Mouse (Mus musculus) limb, embryonic 12.5 days (tissue): ENCODE data around the gene Gm37240. TPM values are rescaled to one million over a fixed set of nuclear protein-coding genes. Genes with fewer than 3 reads are reported as not detected.

Experiments used
- ATAC-seq: fragments of 200-750 bp; cut with Nextera tagmentation; 2 replicates; pipeline ENCODE4 v1.8.0; 2017; ENCODE audit warnings: low read depth, moderate TSS enrichment; ENCODE audit not compliant: insufficient number of reproducible peaks, insufficient read depth, low FRiP score, low TSS enrichment
- H3K27ac ChIP-seq: fragments of 300-500 bp; sonication (generic); 2 replicates; pipeline ENCODE4 v1.5.1; 2016; ENCODE audit warnings: mild to moderate bottlenecking, moderate library complexity
- H3K27me3 ChIP-seq: fragments of 300-500 bp; sonication (generic); 2 replicates; pipeline ENCODE4 v1.6.1; 2016; ENCODE audit warnings: mild to moderate bottlenecking, moderate library complexity
- H3K36me3 ChIP-seq: fragments of 300-500 bp; sonication (generic); 2 replicates; pipeline ENCODE4 v1.6.1; 2016; ENCODE audit warnings: mild to moderate bottlenecking, moderate library complexity
- H3K4me1 ChIP-seq: fragments of 300-500 bp; sonication (generic); replicated peaks from 2 replicates; pipeline ENCODE4 v1.6.1; 2016
- H3K4me2 ChIP-seq: fragments of 300-500 bp; sonication (generic); 2 replicates; pipeline ENCODE4 v1.6.1; 2016; ENCODE audit warnings: mild to moderate bottlenecking, moderate library complexity
- H3K4me3 ChIP-seq: fragments of 300-500 bp; sonication (generic); replicated peaks from 2 replicates; pipeline ENCODE4 v1.5.1; 2016; ENCODE audit warnings: mild to moderate bottlenecking
- H3K9ac ChIP-seq: fragments of 300-500 bp; sonication (generic); replicated peaks from 2 replicates; pipeline ENCODE4 v1.6.1; 2016; ENCODE audit warnings: mild to moderate bottlenecking, moderate library complexity
- H3K9me3 ChIP-seq: fragments of 300-500 bp; sonication (generic); 2 replicates; pipeline ENCODE4 v1.6.1; 2016; ENCODE audit warnings: mild to moderate bottlenecking, moderate library complexity
- WGBS: fragments of 180-500 bp; shearing (Covaris S2); methylation state at CpG from one replicate; pipeline ENCODE4 v1.1.7; 2016; 5-methylcytosine and 5-hydroxymethylcytosine counted together
- polyA plus RNA-seq: library from polyadenylated mRNA; unstranded; fragments of >200 nt; fragmentation: Nextera tagmentation; extraction: Ambion mirVana; gene quantifications from 2 replicates; pipeline ENCODE4 v1.2.1, GENCODE M21; 2016

The Gm37240 gene
- polyA plus RNA-seq, 1 experiment from 2014 or later: 3.4 TPM

DNA sequence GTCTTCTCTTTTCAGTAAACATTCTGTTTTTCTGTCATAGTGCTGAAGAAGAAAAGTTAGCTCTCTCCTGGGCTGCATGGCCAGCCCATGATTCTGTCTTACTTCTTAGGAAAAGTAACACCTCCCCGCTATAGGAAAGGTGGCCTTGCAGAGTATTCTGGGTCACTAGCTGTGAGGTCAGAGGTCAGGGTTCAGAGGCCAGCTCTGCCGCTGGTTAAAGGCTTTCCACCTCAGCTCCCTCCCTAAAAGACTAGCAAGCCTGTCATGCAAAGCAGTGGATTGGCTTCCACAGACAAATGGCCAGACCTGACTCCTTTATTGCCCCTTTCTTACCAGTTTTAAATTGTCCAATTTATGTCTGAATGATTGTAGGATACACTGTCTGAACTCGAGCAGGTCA, 23.3 kb downstream of the Gm37240 start:
- WGBS: 27% methylated on average over 3 of the region's 3 CpGs

GRCm38 (mm10) chr3:85862886-85863285, 24.4 kb downstream of the Gm37240 start:
- no peak overlapping the region for H3K4me3 ChIP-seq
- no peak overlapping the region for H3K27ac ChIP-seq
- no peaks in the 10 kb centered on the region for H3K36me3 ChIP-seq
- peaks cover 10% of the 10 kb centered on the region for H3K4me1 ChIP-seq
- no peak overlapping the region for H3K9ac ChIP-seq
- no peaks in the 10 kb centered on the region for H3K9me3 ChIP-seq
- no peaks in the 10 kb centered on the region for H3K27me3 ChIP-seq
- WGBS: 89% methylated on average over 2 of the region's 2 CpGs
- no peak for ATAC-seq
- H3K4me2 ChIP-seq: no peak overlapping the region

More for the DNA sequence above, 23.3 kb downstream of the Gm37240 start:
- no peak overlapping the region for H3K4me2 ChIP-seq
- H3K27ac ChIP-seq: no peak overlapping the region
- peaks cover under 1% of the 10 kb centered on the region; the same call in 1 of the 2 replicates for H3K4me1 ChIP-seq
- H3K4me3 ChIP-seq: no peak overlapping the region
- H3K36me3 ChIP-seq: no peaks in the 10 kb centered on the region
- ATAC-seq: no peak
- H3K9ac ChIP-seq: no peak overlapping the region
- H3K27me3 ChIP-seq: no peaks in the 10 kb centered on the region
- peaks cover 2% of the 10 kb centered on the region; the same call in 1 of the 2 replicates for H3K9me3 ChIP-seq

DNA sequence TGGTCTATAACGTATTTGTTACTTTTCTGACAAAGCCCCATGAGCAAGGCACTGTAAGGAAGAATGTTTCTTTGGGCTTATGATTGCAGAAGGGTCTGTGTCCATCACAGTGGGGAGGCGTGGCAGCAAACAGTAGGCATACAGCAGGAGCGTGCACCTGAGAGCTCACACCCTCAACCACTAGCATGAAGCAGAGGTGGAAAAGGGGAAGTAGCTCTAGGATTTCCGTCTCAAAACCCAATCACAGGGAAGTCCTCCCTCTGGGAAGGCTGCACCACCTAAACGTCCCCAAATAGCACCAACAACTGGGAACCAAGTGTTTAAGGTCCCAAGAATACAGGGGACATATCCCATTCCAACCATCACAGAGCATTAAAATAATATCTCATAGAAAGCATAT, 26.3 kb downstream of the Gm37240 start:
- no peak overlapping the region for H3K27ac ChIP-seq
- H3K4me2 ChIP-seq: no peak overlapping the region
- no peaks in the 10 kb centered on the region for H3K36me3 ChIP-seq
- H3K4me1 ChIP-seq: peaks cover 10% of the 10 kb centered on the region
- no peaks in the 10 kb centered on the region for H3K27me3 ChIP-seq
- ATAC-seq: no peak
- no peak overlapping the region for H3K4me3 ChIP-seq
- H3K9ac ChIP-seq: no peak overlapping the region
- no peaks in the 10 kb centered on the region for H3K9me3 ChIP-seq
- 86% methylated on average over 5 of the region's 5 CpGs for WGBS

DNA sequence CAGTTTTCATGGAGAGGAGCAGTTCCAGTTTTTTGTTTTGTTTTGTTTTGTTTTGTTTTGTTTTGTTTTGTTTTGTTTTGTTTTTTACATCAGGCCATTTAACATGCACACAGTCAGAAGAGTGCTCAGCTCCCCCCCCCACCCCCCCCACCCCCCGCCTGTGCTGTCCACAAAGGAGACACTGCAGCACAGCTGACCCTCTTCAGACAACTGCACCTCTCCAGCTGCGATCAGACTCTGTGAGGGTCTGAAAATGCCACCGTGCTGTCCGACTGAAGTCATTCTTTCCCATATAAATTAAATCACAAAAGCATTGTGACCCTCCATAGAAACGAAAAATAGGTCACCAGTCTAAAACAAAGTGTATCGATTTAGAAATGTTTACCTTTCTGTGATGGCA, 28.0 kb downstream of the Gm37240 start:
- no peak overlapping the region for H3K27ac ChIP-seq
- H3K9me3 ChIP-seq: no peaks in the 10 kb centered on the region
- H3K9ac ChIP-seq: no peak overlapping the region
- no peak overlapping the region for H3K4me2 ChIP-seq
- WGBS: 91% methylated on average over 6 of the region's 6 CpGs
- peaks cover 10% of the 10 kb centered on the region for H3K4me1 ChIP-seq
- no peaks in the 10 kb centered on the region for H3K27me3 ChIP-seq
- no peak overlapping the region for H3K4me3 ChIP-seq
- no peak for ATAC-seq
- no peaks in the 10 kb centered on the region for H3K36me3 ChIP-seq

DNA sequence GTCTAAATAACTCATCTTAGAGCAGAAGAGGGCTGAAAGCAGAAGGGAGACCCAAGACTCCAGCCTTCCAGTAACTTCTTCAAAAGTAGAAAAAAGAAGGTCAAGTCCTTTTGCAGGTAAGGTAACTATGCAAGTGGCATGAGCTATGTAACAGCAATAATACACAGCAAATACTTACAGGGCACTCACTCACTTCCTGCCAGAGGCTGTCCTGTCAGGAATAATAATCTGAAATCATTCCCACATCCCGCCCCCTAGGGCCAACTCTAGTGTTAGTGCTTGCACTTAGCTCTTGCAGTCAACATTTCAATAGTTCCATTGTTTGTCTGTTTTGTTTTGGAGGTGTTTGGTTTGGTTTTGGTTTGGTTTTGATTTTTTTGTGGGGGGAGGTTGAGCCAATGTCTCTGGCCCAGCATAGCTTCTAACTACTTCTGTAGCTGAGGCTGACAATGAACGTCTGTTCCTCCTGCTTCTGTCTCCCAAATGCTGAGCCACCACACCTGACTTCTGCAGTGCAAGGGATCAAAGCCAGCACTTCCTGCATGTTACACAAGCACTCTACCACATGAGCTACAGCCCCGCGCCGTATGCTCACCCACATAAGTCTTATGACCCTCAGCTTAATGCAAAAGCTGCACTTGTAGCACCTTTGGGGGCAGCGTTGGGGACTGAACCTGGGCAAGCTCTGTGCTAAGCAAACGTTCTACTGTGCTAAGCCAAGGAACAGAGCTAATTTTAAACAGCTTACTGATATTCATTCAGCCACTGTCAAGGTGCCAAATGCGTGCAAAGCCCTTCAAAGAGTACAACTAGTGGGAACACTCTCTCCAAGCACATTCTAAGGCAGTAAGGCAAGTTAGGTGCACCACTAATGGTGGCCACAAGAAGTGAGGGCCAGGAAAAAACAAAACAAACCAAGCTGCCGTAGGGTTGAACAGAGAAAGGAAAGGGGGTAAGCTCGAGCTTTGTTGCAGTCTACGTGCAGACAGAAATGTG, 28.9 kb downstream of the Gm37240 start:
- Histone ChIP-seq H3K9ac (no peak overlapping the region), H3K27me3 (no peaks in the 10 kb centered on the region), H3K4me3 (no peak overlapping the region), H3K4me2 (no peak overlapping the region), H3K27ac (peak overlapping the region; percentile 53; the same call in 1 of the 2 replicates), H3K9me3 (no peaks in the 10 kb centered on the region), H3K36me3 (no peaks in the 10 kb centered on the region), H3K4me1 (peaks cover 10% of the 10 kb centered on the region)
- no peak for ATAC-seq
- 62% methylated on average over 11 of the region's 11 CpGs for WGBS

DNA sequence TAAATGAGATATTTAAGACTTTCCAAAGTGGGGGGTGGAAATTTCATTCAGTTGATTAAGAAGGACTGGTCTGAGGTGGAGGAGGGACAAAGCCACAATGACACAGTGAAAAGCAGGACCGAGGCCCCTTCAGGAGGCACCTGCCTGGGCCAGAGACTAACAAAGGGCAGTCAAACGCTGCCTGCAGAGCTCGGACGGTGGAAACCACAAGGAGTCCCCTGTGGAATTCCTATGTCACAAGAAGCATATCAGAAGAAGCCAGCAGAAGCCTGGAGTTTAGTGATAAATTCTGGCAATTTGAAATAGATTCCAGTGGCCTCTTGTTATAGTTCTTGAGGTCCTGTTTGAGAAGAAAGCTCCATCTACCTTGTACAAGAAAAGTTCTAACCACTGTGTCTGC, 30.2 kb downstream of the Gm37240 start:
- no peaks in the 10 kb centered on the region for H3K9me3 ChIP-seq
- H3K4me1 ChIP-seq: peaks cover 10% of the 10 kb centered on the region
- H3K27me3 ChIP-seq: no peaks in the 10 kb centered on the region
- 60% methylated on average over 4 of the region's 4 CpGs for WGBS
- ATAC-seq: no peak
- no peak overlapping the region for H3K4me2 ChIP-seq
- no peaks in the 10 kb centered on the region for H3K36me3 ChIP-seq
- H3K27ac ChIP-seq: no peak overlapping the region
- H3K9ac ChIP-seq: no peak overlapping the region
- H3K4me3 ChIP-seq: no peak overlapping the region

DNA sequence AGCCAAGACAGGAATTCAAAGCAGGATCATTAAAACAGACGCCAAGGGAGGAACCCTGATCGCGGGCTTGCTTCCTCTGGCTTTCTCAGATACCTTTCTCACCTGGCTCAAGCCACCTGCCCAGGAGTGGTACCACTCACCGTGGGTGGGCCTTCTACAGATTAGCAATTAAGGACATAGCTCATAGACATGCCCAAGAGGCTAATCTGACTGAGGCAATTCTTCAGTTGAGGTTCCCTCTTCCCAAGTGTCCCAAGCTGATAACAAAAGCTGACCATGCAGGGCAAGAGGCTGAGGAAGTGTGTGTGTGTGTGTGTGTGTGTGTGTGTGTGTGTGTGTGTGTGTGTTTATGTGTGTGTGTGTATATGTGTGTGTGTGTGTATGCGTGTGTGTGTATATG, 31.4 kb downstream of the Gm37240 start:
- H3K27ac ChIP-seq: no peak overlapping the region
- ATAC-seq: no peak
- H3K9me3 ChIP-seq: no peaks in the 10 kb centered on the region
- H3K4me2 ChIP-seq: no peak overlapping the region
- WGBS: 84% methylated on average over 5 of the region's 5 CpGs
- H3K9ac ChIP-seq: no peak overlapping the region
- H3K27me3 ChIP-seq: no peaks in the 10 kb centered on the region
- peaks cover 10% of the 10 kb centered on the region for H3K4me1 ChIP-seq
- H3K36me3 ChIP-seq: no peaks in the 10 kb centered on the region
- no peak overlapping the region for H3K4me3 ChIP-seq

- Histone ChIP-seq H3K4me2 (no peak overlapping the region), H3K9ac (no peak overlapping the region), H3K27me3 (no peaks in the 10 kb centered on the region), H3K4me1 (peaks cover 10% of the 10 kb centered on the region), H3K4me3 (no peak overlapping the region), H3K36me3 (no peaks in the 10 kb centered on the region), H3K9me3 (no peaks in the 10 kb centered on the region), H3K27ac (no peak overlapping the region)
- 83% methylated on average over 3 of the region's 3 CpGs for WGBS
- no peak for ATAC-seq
Measured at GRCm38 (mm10) chr3:85855043-85855442, 32.3 kb downstream of the Gm37240 start.

DNA sequence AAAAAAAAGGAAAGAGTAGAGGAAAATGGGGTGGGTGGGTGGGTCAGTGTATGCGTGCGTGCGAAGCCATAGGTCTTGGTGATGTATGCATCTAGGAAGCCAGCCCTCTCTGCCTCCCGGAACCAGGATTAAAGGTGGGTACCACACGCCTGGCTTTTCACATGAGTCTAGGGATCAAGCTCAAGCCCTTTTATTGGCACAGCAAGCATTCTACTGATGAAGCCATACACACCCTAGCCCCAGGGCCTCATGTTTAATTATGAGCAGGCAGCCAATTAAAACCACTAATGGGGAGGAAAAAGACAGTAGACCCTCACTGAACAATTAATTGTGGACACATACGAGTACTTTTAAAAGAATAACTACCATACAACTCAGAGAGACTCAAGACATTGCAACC, 33.2 kb downstream of the Gm37240 start:
- H3K4me3 ChIP-seq: no peak overlapping the region
- H3K9me3 ChIP-seq: no peaks in the 10 kb centered on the region
- 72% methylated on average over 6 of the region's 6 CpGs for WGBS
- no peak overlapping the region for H3K27ac ChIP-seq
- H3K27me3 ChIP-seq: no peaks in the 10 kb centered on the region
- H3K36me3 ChIP-seq: no peaks in the 10 kb centered on the region
- peaks cover 10% of the 10 kb centered on the region for H3K4me1 ChIP-seq
- no peak overlapping the region for H3K4me2 ChIP-seq
- no peak for ATAC-seq
- H3K9ac ChIP-seq: no peak overlapping the region

DNA sequence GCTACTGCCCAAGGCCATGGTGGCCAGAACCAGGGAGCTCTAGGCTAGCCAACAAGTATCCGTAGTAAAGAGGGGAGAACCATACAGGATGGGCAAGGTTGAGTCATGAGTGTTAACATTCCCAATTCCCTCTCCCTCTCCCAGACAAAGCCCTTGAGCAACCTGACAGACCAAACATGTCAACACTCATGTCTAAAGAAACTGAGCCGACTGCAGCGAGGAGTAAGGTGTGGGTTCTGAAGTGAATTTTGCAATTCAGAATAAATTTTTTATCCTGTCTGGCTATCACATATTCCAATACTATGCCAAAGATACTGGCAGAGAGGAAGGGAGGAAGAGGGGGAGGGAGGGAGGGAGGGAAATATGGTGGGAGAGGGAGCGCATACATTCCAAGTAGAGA, 33.6 kb downstream of the Gm37240 start:
- no peaks in the 10 kb centered on the region for H3K36me3 ChIP-seq
- WGBS: 92% methylated on average over 4 of the region's 4 CpGs
- no peak overlapping the region for H3K9ac ChIP-seq
- H3K27me3 ChIP-seq: no peaks in the 10 kb centered on the region
- no peak overlapping the region for H3K4me2 ChIP-seq
- H3K27ac ChIP-seq: no peak overlapping the region
- peaks cover 7% of the 10 kb centered on the region for H3K4me1 ChIP-seq
- H3K4me3 ChIP-seq: no peak overlapping the region
- ATAC-seq: no peak
- no peaks in the 10 kb centered on the region for H3K9me3 ChIP-seq

GRCm38 (mm10) chr3:85850079-85850478, 37.2 kb downstream of the Gm37240 start:
- Histone ChIP-seq H3K9me3 (no peaks in the 10 kb centered on the region), H3K36me3 (no peaks in the 10 kb centered on the region), H3K27ac (no peak overlapping the region), H3K27me3 (no peaks in the 10 kb centered on the region), H3K4me1 (no peaks in the 10 kb centered on the region), H3K4me2 (no peak overlapping the region), H3K9ac (no peak overlapping the region), H3K4me3 (no peak overlapping the region)
- 95% methylated on average over 1 of the region's 1 CpGs for WGBS
- no peak for ATAC-seq

- no peak for ATAC-seq
- 65% methylated on average over 1 of the region's 1 CpGs for WGBS
- no peaks in the 10 kb centered on the region for H3K9me3 ChIP-seq
- H3K4me1 ChIP-seq: peaks cover 17% of the 10 kb centered on the region
- H3K4me2 ChIP-seq: no peak overlapping the region
- no peak overlapping the region for H3K9ac ChIP-seq
- H3K27me3 ChIP-seq: no peaks in the 10 kb centered on the region
- no peak overlapping the region for H3K27ac ChIP-seq
- H3K36me3 ChIP-seq: no peaks in the 10 kb centered on the region
- no peak overlapping the region for H3K4me3 ChIP-seq
Measured at GRCm38 (mm10) chr3:85846316-85846715, 41.0 kb downstream of the Gm37240 start.
